Mouse (Mus musculus) brain, embryonic 14.5 days (tissue): Measurements from ENCODE around the gene Adprm.

Experiments
- CTCF ChIP-seq: fragments of 200-500 bp; IDR thresholded peaks from 2 replicates; pipeline ENCODE4 v1.5.1; 2012; ENCODE audit warnings: inconsistent platforms, mild to moderate bottlenecking, moderate library complexity, borderline replicate concordance; ENCODE audit not compliant: insufficient read depth, insufficient read length; ENCODE audit errors: extremely low read depth
- POLR2A ChIP-seq: fragments of 200-500 bp; IDR thresholded peaks from 2 replicates; pipeline ENCODE4 v1.6.1; 2012; ENCODE audit warnings: mild to moderate bottlenecking, inconsistent platforms, borderline replicate concordance; ENCODE audit not compliant: poor library complexity, insufficient read depth, insufficient read length, severe bottlenecking; ENCODE audit errors: extremely low read depth

- peak; percentile 23; the same call in 1 of the 2 replicates for TF ChIP-seq CTCF
- TF ChIP-seq POLR2A, result no peak
Measured at GRCm38 (mm10) chr11:67039799-67040198, 12.6 kb downstream of the Adprm start.
